Mouse (Mus musculus) stomach, embryonic 14.5 days (tissue): ENCODE results near the gene Irs1. TPM values are rescaled to one million over a fixed set of nuclear protein-coding genes. Genes with fewer than 3 reads are reported as not detected.

Experiments
- ATAC-seq: fragments of 200-750 bp; cut with Nextera tagmentation; 2 replicates; pipeline ENCODE4 v1.8.0; 2017; ENCODE audit warnings: low read depth, moderate TSS enrichment; ENCODE audit not compliant: insufficient number of reproducible peaks, insufficient read depth, low FRiP score
- H3K27ac ChIP-seq: fragments of 300-500 bp; sonication (generic); 2 replicates; pipeline ENCODE4 v1.5.1; 2014; ENCODE audit warnings: mild to moderate bottlenecking, low read length, moderate library complexity, mixed read lengths
- H3K27me3 ChIP-seq: fragments of 300-500 bp; sonication (generic); 2 replicates; pipeline ENCODE4 v1.6.1; 2014; ENCODE audit warnings: low read length, control low read depth, mixed read lengths; ENCODE audit not compliant: control insufficient read depth, insufficient read depth
- H3K36me3 ChIP-seq: fragments of 300-500 bp; sonication (generic); 2 replicates; pipeline ENCODE4 v1.6.1; 2014; ENCODE audit warnings: mild to moderate bottlenecking, control low read depth, low read length, moderate library complexity, mixed read lengths; ENCODE audit not compliant: control insufficient read depth, insufficient read depth
- H3K4me1 ChIP-seq: fragments of 300-500 bp; sonication (generic); 2 replicates; pipeline ENCODE4 v1.6.1; 2014; ENCODE audit warnings: low read length, control low read depth, mixed read lengths; ENCODE audit not compliant: control insufficient read depth, insufficient read depth
- H3K4me2 ChIP-seq: fragments of 300-500 bp; sonication (generic); replicated peaks from 2 replicates; pipeline ENCODE4 v1.6.1; 2014; ENCODE audit warnings: low read depth, low read length, control low read depth
- H3K4me3 ChIP-seq: fragments of 300-500 bp; sonication (generic); 2 replicates; pipeline ENCODE4 v1.5.1; 2014; ENCODE audit warnings: low read depth, low read length, control low read depth
- H3K9ac ChIP-seq: fragments of 300-500 bp; sonication (generic); replicated peaks from 2 replicates; pipeline ENCODE4 v1.6.1; 2014; ENCODE audit warnings: low read depth, mild to moderate bottlenecking, control low read depth, low read length, moderate library complexity, mixed read lengths
- H3K9me3 ChIP-seq: fragments of 300-500 bp; sonication (generic); 2 replicates; pipeline ENCODE4 v1.6.1; 2016; ENCODE audit warnings: low read depth, low read length, control low read depth; ENCODE audit not compliant: control insufficient read depth
- WGBS: fragments of 180-500 bp; shearing (Covaris S2); extraction: QIAGEN DNeasy Blood & Tissue Kit; methylation state at CpG from one replicate; pipeline ENCODE4 v1.1.7; 2014; 5-methylcytosine and 5-hydroxymethylcytosine counted together
- polyA plus RNA-seq: library from polyadenylated mRNA; unstranded; fragments of >200 nt; fragmentation: Nextera tagmentation; extraction: Ambion mirVana; gene quantifications from 2 replicates; pipeline ENCODE4 v1.2.1, GENCODE M21; 2014

Gene Irs1
- polyA plus RNA-seq, 1 experiment from 2014 or later = 6.7 TPM

GRCm38 (mm10) chr1:82320864-82321263, 29.6 kb upstream of the Irs1 start:
- Histone ChIP-seq H3K36me3 (no peaks in the 10 kb centered on the region), H3K4me2 (no peak overlapping the region), H3K4me3 (no peak overlapping the region), H3K27ac (no peak overlapping the region), H3K9ac (no peak overlapping the region), H3K4me1 (no peaks in the 10 kb centered on the region; the same call in 1 of the 2 replicates), H3K27me3 (no peaks in the 10 kb centered on the region), H3K9me3 (no peaks in the 10 kb centered on the region)
- no peak for ATAC-seq
- WGBS = 91% methylated on average over 10 of the region's 10 CpGs

- 76% methylated on average over 6 of the region's 6 CpGs for WGBS
- H3K27ac ChIP-seq = no peak overlapping the region
- H3K9ac ChIP-seq = no peak overlapping the region
- H3K4me3 ChIP-seq = no peak overlapping the region
- H3K4me2 ChIP-seq = no peak overlapping the region
- no peaks in the 10 kb centered on the region for H3K27me3 ChIP-seq
- ATAC-seq = no peak
- no peaks in the 10 kb centered on the region; the same call in 1 of the 2 replicates for H3K4me1 ChIP-seq
- H3K9me3 ChIP-seq = no peaks in the 10 kb centered on the region
- no peaks in the 10 kb centered on the region for H3K36me3 ChIP-seq
Observed at GRCm38 (mm10) chr1:82320456-82320855, 29.2 kb upstream of the Irs1 start.

- ATAC-seq = no peak; the same call in 1 of the 2 replicates
- H3K4me3 ChIP-seq = peak overlapping the region; percentile 67
- no peaks in the 10 kb centered on the region; the same call in 1 of the 2 replicates for H3K4me1 ChIP-seq
- peak overlapping the region; percentile 93 for H3K27ac ChIP-seq
- H3K4me2 ChIP-seq = peak overlapping the region; percentile 42
- no peaks in the 10 kb centered on the region for H3K27me3 ChIP-seq
- peak overlapping the region; percentile 60 for H3K9ac ChIP-seq
- WGBS = 0% methylated on average over 26 of the region's 26 CpGs
- no peaks in the 10 kb centered on the region for H3K36me3 ChIP-seq
- no peaks in the 10 kb centered on the region for H3K9me3 ChIP-seq
Observed at GRCm38 (mm10) chr1:82316746-82317126, 25.5 kb upstream of the Irs1 start.

GRCm38 (mm10) chr1:82316111-82316745, 25.0 kb upstream of the Irs1 start, which contains the start of gene Rhbdd1:
TSS of gene Rhbdd1 (plus strand) at chr1:82316452.
- Histone ChIP-seq H3K36me3 (no peaks in the 10 kb centered on the region), H3K27me3 (no peaks in the 10 kb centered on the region), H3K4me2 (peak within 1 kb of the TSS; percentile 72), H3K9me3 (no peaks in the 10 kb centered on the region), H3K27ac (peak within 1 kb of the TSS; percentile 93), H3K9ac (peak within 1 kb of the TSS; percentile 60), H3K4me3 (peak within 1 kb of the TSS; percentile 67), H3K4me1 (no peaks in the 10 kb centered on the region; the same call in 1 of the 2 replicates)
- 5% methylated on average over 47 of the region's 47 CpGs for WGBS
- ATAC-seq = peak; percentile 97

GRCm38 (mm10) chr1:82304483-82304882, 13.3 kb upstream of the Irs1 start:
- Histone ChIP-seq H3K27me3 (no peaks in the 10 kb centered on the region), H3K4me3 (no peak overlapping the region), H3K36me3 (no peaks in the 10 kb centered on the region), H3K27ac (no peak overlapping the region), H3K9ac (no peak overlapping the region), H3K4me1 (no peaks in the 10 kb centered on the region), H3K4me2 (no peak overlapping the region), H3K9me3 (no peaks in the 10 kb centered on the region)
- no peak for ATAC-seq
- WGBS = 32% methylated on average over 3 of the region's 3 CpGs

- Histone ChIP-seq H3K27me3 (no peaks in the 10 kb centered on the region), H3K9me3 (no peaks in the 10 kb centered on the region), H3K27ac (no peak overlapping the region), H3K4me1 (no peaks in the 10 kb centered on the region), H3K4me2 (no peak overlapping the region), H3K9ac (no peak overlapping the region), H3K36me3 (no peaks in the 10 kb centered on the region), H3K4me3 (no peak overlapping the region)
- ATAC-seq = no peak
- WGBS = 32% methylated on average over 1 of the region's 1 CpGs
Observed at GRCm38 (mm10) chr1:82298586-82298985, 7.4 kb upstream of the Irs1 start.

GRCm38 (mm10) chr1:82294102-82294501, 2.9 kb upstream of the Irs1 start:
- H3K9me3 ChIP-seq = no peaks in the 10 kb centered on the region
- no peak for ATAC-seq

GRCm38 (mm10) chr1:82292771-82293170, 1.6 kb upstream of the Irs1 start:
- no peak overlapping the region for H3K27ac ChIP-seq
- H3K36me3 ChIP-seq = peaks cover 6% of the 10 kb centered on the region
- no peak overlapping the region for H3K9ac ChIP-seq
- H3K9me3 ChIP-seq = no peaks in the 10 kb centered on the region
- peak; percentile 20; the same call in 1 of the 2 replicates for ATAC-seq
- peaks cover 25% of the 10 kb centered on the region for H3K4me1 ChIP-seq
- WGBS = under 1% methylated on average over 13 of the region's 13 CpGs
- H3K4me2 ChIP-seq = peak overlapping the region; percentile 88
- H3K27me3 ChIP-seq = no peaks in the 10 kb centered on the region
- peak overlapping the region; percentile 70 for H3K4me3 ChIP-seq

More at GRCm38 (mm10) chr1:82294102-82294501, 2.9 kb upstream of the Irs1 start:
- peaks cover 11% of the 10 kb centered on the region for H3K4me1 ChIP-seq
- H3K36me3 ChIP-seq = no peaks in the 10 kb centered on the region
- no peaks in the 10 kb centered on the region for H3K27me3 ChIP-seq
- 16% methylated on average over 6 of the region's 6 CpGs for WGBS
- no peak overlapping the region for H3K9ac ChIP-seq
- H3K4me2 ChIP-seq = no peak overlapping the region
- H3K27ac ChIP-seq = no peak overlapping the region
- no peak overlapping the region for H3K4me3 ChIP-seq
